ENCODE assay signal across 23 mouse cellular contexts in genomic region chr2:21167916-21168315, GRCm38 (mm10). TPM values are rescaled to one million over a fixed set of nuclear protein-coding genes. Genes with fewer than 3 reads are reported as not detected.
DNase-seq lines count a peak whose midpoint lies in the region; ATAC-seq and TF ChIP-seq lines count a peak whose summit lies in the region.
"Had no signal": no experiment of that assay in that cellular context is flagged by ENCODE, and none has a peak within 500 bp of the region (broad histone marks: within the 10 kb centered on the region; RNA-seq: fewer than 3 reads in every experiment).

No protein-coding gene starts in this region.

- intact Hi-C loops in gastrocnemius, adult 2 months (cut with DNase I): no loop called here
- intact Hi-C loops in left cerebral cortex, postnatal 36 days (cut with DNase I): no loop called here
- intact Hi-C loops in left cerebral cortex, adult 2 months (cut with DNase I): no loop called here

- no peak for TF ChIP-seq CTCF in gastrocnemius, adult 2 months (IDR thresholded peaks at IDR 0.05)
- TF ChIP-seq CTCF in left cerebral cortex, adult 2 months (IDR thresholded peaks at IDR 0.05): no peak

- H3K27ac ChIP-seq in gastrocnemius, adult 2 months: no peak overlapping the region
- H3K27ac ChIP-seq in left cerebral cortex, adult 2 months: no peak overlapping the region
- H3K27ac ChIP-seq: forebrain, embryonic 12.5 days; hindbrain, embryonic 10.5 days; limb, embryonic 10.5 days; midbrain, embryonic 13.5 days; neural tube, embryonic 13.5 days had no signal

- no peak overlapping the region for H3K4me3 ChIP-seq in gastrocnemius, adult 2 months
- no peak overlapping the region for H3K4me3 ChIP-seq in left cerebral cortex, adult 2 months
- H3K4me3 ChIP-seq: forebrain, embryonic 12.5 days; hindbrain, embryonic 10.5 days; limb, embryonic 10.5 days; midbrain, embryonic 13.5 days; neural tube, embryonic 13.5 days had no signal

- ATAC-seq in erythroid progenitor cell, adult 5-6 weeks (replicated peaks; ENCODE audit: low FRiP score, poor library complexity, severe bottlenecking): no peak
- ATAC-seq: liver, postnatal 0 days; midbrain, embryonic 13.5 days; Patski had no signal

- peak; percentile 11 for DNase-seq in testis, postnatal 14 days (ENCODE audit: low spot score)
- no peak for DNase-seq in testis, postnatal 10 days (ENCODE audit: low spot score)
- DNase-seq in gastrocnemius, adult 2 months: peak; percentile 42
- DNase-seq in heart, adult 9 months (ENCODE audit: low spot score in 2 of 2): peak; percentile 79
- DNase-seq in left cerebral cortex, postnatal 36 days (ENCODE audit: low spot score in 2 of 2): no peak
- no peak for DNase-seq in left cerebral cortex, adult 2 months (ENCODE audit: extremely low spot score in 1 of 2, low spot score in 2 of 2)
- DNase-seq: adrenal gland, postnatal 25 days; cerebellum, adult 11 months; cerebellum, postnatal 25 days; kidney, adult 2 months; kidney, postnatal 25 days; liver, postnatal 0 days; lung, postnatal 10 days; right cerebral cortex, adult 18-20 months; thymus, adult 18-20 months had no signal

RNA-seq across cellular contexts. Expression of gene Enkur, which starts 37.2 kb away (rescaled TPM):
- total RNA-seq in gastrocnemius, adult 2 months (2021): under 1 TPM; 0.20 to 0.87 TPM
- total RNA-seq in left cerebral cortex, postnatal 36 days (2021): 1 to 10 TPM; 3.4 TPM
- total RNA-seq in left cerebral cortex, adult 2 months (2021): 1 to 10 TPM; 3.2 to 4.2 TPM
- not detected in 2 replicates for total RNA-seq in erythroid progenitor cell, adult 5-6 weeks (2015; ENCODE audit: low replicate concordance)
- not detected in 2 replicates for total RNA-seq in erythroid progenitor cell, adult 5-6 weeks (2017; ENCODE audit: low replicate concordance)
- total RNA-seq: liver, adult 2 months had no signal

RNA-seq across cellular contexts. Expression of gene Thnsl1, which starts 37.6 kb away (rescaled TPM):
- total RNA-seq in gastrocnemius, adult 2 months (2021): 1 to 10 TPM; 2.6 to 3.7 TPM
- total RNA-seq in left cerebral cortex, postnatal 36 days (2021): 10 to 100 TPM; 17.4 to 22.3 TPM
- 10 to 100 TPM; 19.9 to 24.2 TPM for total RNA-seq in left cerebral cortex, adult 2 months (2021)
- total RNA-seq in erythroid progenitor cell, adult 5-6 weeks (2015; ENCODE audit: low replicate concordance): not detected in 2 replicates
- 0.64 TPM in 1 of 2 replicates, not detected in the other for total RNA-seq in erythroid progenitor cell, adult 5-6 weeks (2017; ENCODE audit: low replicate concordance)

Comparison
In these comparisons a context has a peak if more than half of its experiments do, and no peak if none do; other contexts are left out.
1. DNase-seq: peak in testis, postnatal 14 days (single experiment), gastrocnemius, adult 2 months (single experiment) and heart, adult 9 months (2 of 2); none in testis, postnatal 10 days (single experiment), left cerebral cortex, postnatal 36 days (0 of 2) and left cerebral cortex, adult 2 months (0 of 2).